Mouse (Mus musculus): ENCODE measurements around the gene Lpcat2b. TPM values are rescaled to one million over a fixed set of nuclear protein-coding genes. Genes with fewer than 3 reads are reported as not detected.

The Lpcat2b gene
- polyA plus RNA-seq, 1 experiment from 2014 or later, result not detected

GRCm38 (mm10) chr5:107412285-107412684, 19.1 kb upstream of the Lpcat2b start:
- H3K9me3 ChIP-seq (ENCODE audit: control insufficient read depth, low read length), result no peaks in the 10 kb centered on the region
- no peaks in the 10 kb centered on the region; the same call in 1 of the 2 replicates for H3K4me1 ChIP-seq (replicated peaks; ENCODE audit: control insufficient read depth, insufficient read depth)
- no peak for DNase-seq (ENCODE audit: low spot score)
- H3K27ac ChIP-seq (replicated peaks), result no peak overlapping the region
- WGBS, result 93% methylated on average over 2 of the region's 2 CpGs
- H3K9ac ChIP-seq (ENCODE audit: low read length), result no peak overlapping the region
- H3K36me3 ChIP-seq (ENCODE audit: control insufficient read depth, insufficient read depth, low read length), result no peaks in the 10 kb centered on the region
- H3K27me3 ChIP-seq (ENCODE audit: control insufficient read depth, insufficient read depth, low read length), result no peaks in the 10 kb centered on the region
- TF ChIP-seq EP300 (optimal IDR thresholded peaks at IDR 0.05), result no peak
- TF ChIP-seq CTCF (IDR thresholded peaks at IDR 0.05; ENCODE audit: low read depth), result peak; percentile 24; the same call in 1 of the 2 replicates
- no peak overlapping the region for H3K4me3 ChIP-seq (ENCODE audit: low read depth, low read length)
- no peak for ATAC-seq (ENCODE audit: low FRiP score, low TSS enrichment)
- H3K4me2 ChIP-seq (replicated peaks; ENCODE audit: low read depth), result no peak overlapping the region

DNA sequence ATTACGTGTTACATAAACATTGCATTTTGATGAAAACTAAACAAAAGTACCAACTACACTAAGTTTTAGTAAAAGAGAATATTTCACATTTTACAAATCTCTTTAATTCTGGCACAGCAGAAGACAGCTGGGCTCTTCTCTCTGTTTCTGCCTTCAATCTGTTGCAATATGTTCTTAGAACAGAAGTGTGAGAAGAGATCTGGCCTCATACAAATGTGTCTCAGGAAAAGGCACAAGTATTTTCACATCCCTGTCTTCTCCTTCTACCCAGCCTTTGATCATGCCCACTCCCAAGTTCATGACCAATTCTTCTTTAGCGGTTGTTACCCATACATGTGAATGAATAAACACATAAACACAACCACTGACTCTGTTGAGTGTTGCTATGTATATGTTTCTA, 16.3 kb upstream of the Lpcat2b start:
- Histone ChIP-seq H3K4me1 (replicated peaks; ENCODE audit: control insufficient read depth, insufficient read depth) (no peaks in the 10 kb centered on the region; the same call in 1 of the 2 replicates), H3K4me3 (ENCODE audit: low read depth, low read length) (no peak overlapping the region), H3K27me3 (ENCODE audit: control insufficient read depth, insufficient read depth, low read length) (no peaks in the 10 kb centered on the region), H3K36me3 (ENCODE audit: control insufficient read depth, insufficient read depth, low read length) (no peaks in the 10 kb centered on the region), H3K4me2 (replicated peaks; ENCODE audit: low read depth) (no peak overlapping the region), H3K27ac (replicated peaks) (no peak overlapping the region), H3K9ac (ENCODE audit: low read length) (no peak overlapping the region), H3K9me3 (ENCODE audit: control insufficient read depth, low read length) (no peaks in the 10 kb centered on the region)
- DNase-seq (ENCODE audit: low spot score) (no peak), ATAC-seq (ENCODE audit: low FRiP score, low TSS enrichment) (no peak)
- TF ChIP-seq CTCF (IDR thresholded peaks at IDR 0.05; ENCODE audit: low read depth) (no peak), EP300 (optimal IDR thresholded peaks at IDR 0.05) (no peak)
- WGBS, result 73% methylated on average over 2 of the region's 2 CpGs

DNA sequence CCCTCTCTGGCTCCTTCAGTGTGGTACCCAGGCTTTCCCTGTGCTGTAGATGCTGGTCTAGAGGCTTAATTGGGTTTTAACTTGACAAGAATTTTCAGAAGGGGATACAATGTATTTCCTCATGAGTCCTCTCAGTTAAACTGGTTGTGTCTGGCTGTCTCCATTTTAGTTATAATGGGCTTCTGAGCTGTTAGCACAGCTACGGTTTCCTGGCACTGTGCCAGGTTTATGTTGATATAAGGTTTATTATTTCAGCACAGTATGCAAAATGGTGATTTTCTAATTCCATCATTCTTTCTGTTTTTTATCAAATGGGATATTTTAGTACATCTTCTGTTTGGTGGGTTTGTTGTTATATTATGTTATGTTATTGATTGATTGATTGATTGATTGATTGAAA, 9.7 kb upstream of the Lpcat2b start:
- DNase-seq (ENCODE audit: low spot score) (no peak), ATAC-seq (ENCODE audit: low FRiP score, low TSS enrichment) (no peak)
- TF ChIP-seq CTCF (IDR thresholded peaks at IDR 0.05; ENCODE audit: low read depth) (no peak), EP300 (optimal IDR thresholded peaks at IDR 0.05) (no peak)
- Histone ChIP-seq H3K36me3 (ENCODE audit: control insufficient read depth, insufficient read depth, low read length) (no peaks in the 10 kb centered on the region), H3K4me2 (replicated peaks; ENCODE audit: low read depth) (no peak overlapping the region), H3K9me3 (ENCODE audit: control insufficient read depth, low read length) (no peaks in the 10 kb centered on the region), H3K4me1 (replicated peaks; ENCODE audit: control insufficient read depth, insufficient read depth) (no peaks in the 10 kb centered on the region), H3K9ac (ENCODE audit: low read length) (no peak overlapping the region), H3K4me3 (ENCODE audit: low read depth, low read length) (no peak overlapping the region), H3K27ac (replicated peaks) (no peak overlapping the region), H3K27me3 (ENCODE audit: control insufficient read depth, insufficient read depth, low read length) (no peaks in the 10 kb centered on the region)
- 5% methylated on average over 1 of the region's 1 CpGs for WGBS

GRCm38 (mm10) chr5:107434001-107434400, 2.7 kb downstream of the Lpcat2b start:
- H3K4me2 ChIP-seq (replicated peaks; ENCODE audit: low read depth), result no peak overlapping the region
- no peaks in the 10 kb centered on the region for H3K9me3 ChIP-seq (ENCODE audit: control insufficient read depth, low read length)
- no peaks in the 10 kb centered on the region for H3K36me3 ChIP-seq (ENCODE audit: control insufficient read depth, insufficient read depth, low read length)
- ATAC-seq (ENCODE audit: low FRiP score, low TSS enrichment) (no peak), DNase-seq (ENCODE audit: low spot score) (no peak)
- no peak overlapping the region for H3K4me3 ChIP-seq (ENCODE audit: low read depth, low read length)
- TF ChIP-seq CTCF (IDR thresholded peaks at IDR 0.05; ENCODE audit: low read depth), result no peak
- TF ChIP-seq EP300 (optimal IDR thresholded peaks at IDR 0.05), result no peak
- 81% methylated on average over 5 of the region's 5 CpGs for WGBS
- H3K4me1 ChIP-seq (replicated peaks; ENCODE audit: control insufficient read depth, insufficient read depth), result no peaks in the 10 kb centered on the region
- H3K27me3 ChIP-seq (ENCODE audit: control insufficient read depth, insufficient read depth, low read length), result no peaks in the 10 kb centered on the region
- H3K27ac ChIP-seq (replicated peaks), result no peak overlapping the region
- H3K9ac ChIP-seq (ENCODE audit: low read length), result no peak overlapping the region

GRCm38 (mm10) chr5:107436185-107436584, 4.8 kb downstream of the Lpcat2b start:
- H3K9ac ChIP-seq (ENCODE audit: low read length), result no peak overlapping the region
- WGBS, result 84% methylated on average over 6 of the region's 6 CpGs
- H3K9me3 ChIP-seq (ENCODE audit: control insufficient read depth, low read length), result no peaks in the 10 kb centered on the region
- no peaks in the 10 kb centered on the region for H3K4me1 ChIP-seq (replicated peaks; ENCODE audit: control insufficient read depth, insufficient read depth)
- DNase-seq (ENCODE audit: low spot score), result no peak
- no peak for ATAC-seq (ENCODE audit: low FRiP score, low TSS enrichment)
- no peak for TF ChIP-seq EP300 (optimal IDR thresholded peaks at IDR 0.05)
- TF ChIP-seq CTCF (IDR thresholded peaks at IDR 0.05; ENCODE audit: low read depth), result no peak
- H3K27me3 ChIP-seq (ENCODE audit: control insufficient read depth, insufficient read depth, low read length), result no peaks in the 10 kb centered on the region
- H3K4me3 ChIP-seq (ENCODE audit: low read depth, low read length), result no peak overlapping the region
- H3K27ac ChIP-seq (replicated peaks), result no peak overlapping the region
- H3K4me2 ChIP-seq (replicated peaks; ENCODE audit: low read depth), result no peak overlapping the region
- H3K36me3 ChIP-seq (ENCODE audit: control insufficient read depth, insufficient read depth, low read length), result no peaks in the 10 kb centered on the region

- Histone ChIP-seq H3K4me1 (replicated peaks; ENCODE audit: control insufficient read depth, insufficient read depth) (no peaks in the 10 kb centered on the region), H3K27ac (replicated peaks) (no peak overlapping the region), H3K27me3 (ENCODE audit: control insufficient read depth, insufficient read depth, low read length) (no peaks in the 10 kb centered on the region), H3K4me3 (ENCODE audit: low read depth, low read length) (no peak overlapping the region), H3K4me2 (replicated peaks; ENCODE audit: low read depth) (no peak overlapping the region), H3K9ac (ENCODE audit: low read length) (no peak overlapping the region), H3K9me3 (ENCODE audit: control insufficient read depth, low read length) (no peaks in the 10 kb centered on the region), H3K36me3 (ENCODE audit: control insufficient read depth, insufficient read depth, low read length) (no peaks in the 10 kb centered on the region)
- WGBS, result 65% methylated on average over 6 of the region's 6 CpGs
- no peak for ATAC-seq (ENCODE audit: low FRiP score, low TSS enrichment)
- no peak for DNase-seq (ENCODE audit: low spot score)
- TF ChIP-seq CTCF (IDR thresholded peaks at IDR 0.05; ENCODE audit: low read depth) (no peak), EP300 (optimal IDR thresholded peaks at IDR 0.05) (no peak)
Observed at GRCm38 (mm10) chr5:107436587-107437209, 5.3 kb downstream of the Lpcat2b start.

Data from stomach, postnatal 0 days (tissue).